Mouse (Mus musculus): ENCODE measurements around the gene Gm10803. TPM values are rescaled to one million over a fixed set of nuclear protein-coding genes. Genes with fewer than 3 reads are reported as not detected.
"Not testable (repeated sequence)": the region's sequence is repeated elsewhere in the genome, so short reads cannot be mapped to it uniquely, and the experiment has no call there.

The Gm10803 gene
- not detected in 2 replicates for polyA plus RNA-seq (2012; rRNA removed)

GRCm38 (mm10) chr2:93560268-93560667 lies at the start of gene Gm10803:
Gene Gm10803 (plus strand): TSS chr2:93560568.
- 92% methylated on average over 2 of the region's 2 CpGs for WGBS
- not testable (repeated sequence) for H3K27ac ChIP-seq (ENCODE audit: insufficient read depth, low read depth, low read length); DNase-seq; H3K27me3 ChIP-seq (replicated peaks; ENCODE audit: control insufficient read depth, insufficient read depth, low read length); H3K4me1 ChIP-seq (ENCODE audit: control insufficient read depth, insufficient read depth, low read length); H3K4me3 ChIP-seq (ENCODE audit: insufficient read depth, low read depth, low read length); H3K36me3 ChIP-seq (ENCODE audit: control insufficient read depth, insufficient read depth, low read length)

- Histone ChIP-seq H3K4me3 (ENCODE audit: insufficient read depth, low read depth, low read length) (no peak overlapping the region), H3K4me1 (ENCODE audit: control insufficient read depth, insufficient read depth, low read length) (no peaks in the 10 kb centered on the region), H3K27me3 (replicated peaks; ENCODE audit: control insufficient read depth, insufficient read depth, low read length) (no peaks in the 10 kb centered on the region), H3K36me3 (ENCODE audit: control insufficient read depth, insufficient read depth, low read length) (no peaks in the 10 kb centered on the region), H3K27ac (ENCODE audit: insufficient read depth, low read depth, low read length) (no peak overlapping the region)
- WGBS: 92% methylated on average over 1 of the region's 1 CpGs
- no peak for DNase-seq
- TF ChIP-seq CTCF (conservative IDR thresholded peaks at IDR 0.05; ENCODE audit: insufficient read depth, insufficient read length, low read depth, low read length) (no peak), POLR2A (IDR thresholded peaks at IDR 0.05; ENCODE audit: low read depth, low read length) (no peak)
These were observed 49.5 kb upstream of the Gm10803 start for GRCm38 (mm10) chr2:93510839-93511238.

GRCm38 (mm10) chr2:93512130-93512529 lies 48.2 kb upstream of the Gm10803 start:
- Histone ChIP-seq H3K27ac (ENCODE audit: insufficient read depth, low read depth, low read length) (no peak overlapping the region), H3K36me3 (ENCODE audit: control insufficient read depth, insufficient read depth, low read length) (no peaks in the 10 kb centered on the region), H3K27me3 (replicated peaks; ENCODE audit: control insufficient read depth, insufficient read depth, low read length) (no peaks in the 10 kb centered on the region), H3K4me1 (ENCODE audit: control insufficient read depth, insufficient read depth, low read length) (no peaks in the 10 kb centered on the region), H3K4me3 (ENCODE audit: insufficient read depth, low read depth, low read length) (no peak overlapping the region)
- 55% methylated on average over 7 of the region's 7 CpGs for WGBS
- DNase-seq: no peak
- TF ChIP-seq CTCF (conservative IDR thresholded peaks at IDR 0.05; ENCODE audit: insufficient read depth, insufficient read length, low read depth, low read length) (no peak), POLR2A (IDR thresholded peaks at IDR 0.05; ENCODE audit: low read depth, low read length) (no peak)

- no peaks in the 10 kb centered on the region for H3K36me3 ChIP-seq (ENCODE audit: control insufficient read depth, insufficient read depth, low read length)
- WGBS: 82% methylated on average over 4 of the region's 4 CpGs
- H3K27me3 ChIP-seq (replicated peaks; ENCODE audit: control insufficient read depth, insufficient read depth, low read length): no peaks in the 10 kb centered on the region
- no peaks in the 10 kb centered on the region for H3K4me1 ChIP-seq (ENCODE audit: control insufficient read depth, insufficient read depth, low read length)
- H3K4me3 ChIP-seq (ENCODE audit: insufficient read depth, low read depth, low read length): no peak overlapping the region
- no peak overlapping the region for H3K27ac ChIP-seq (ENCODE audit: insufficient read depth, low read depth, low read length)
- DNase-seq: no peak
- no peak for TF ChIP-seq CTCF (conservative IDR thresholded peaks at IDR 0.05; ENCODE audit: insufficient read depth, insufficient read length, low read depth, low read length)
- TF ChIP-seq POLR2A (IDR thresholded peaks at IDR 0.05; ENCODE audit: low read depth, low read length): no peak
These were observed 45.1 kb upstream of the Gm10803 start for GRCm38 (mm10) chr2:93515246-93515645.

- Histone ChIP-seq H3K4me1 (ENCODE audit: control insufficient read depth, insufficient read depth, low read length) (no peaks in the 10 kb centered on the region), H3K27ac (ENCODE audit: insufficient read depth, low read depth, low read length) (no peak overlapping the region), H3K4me3 (ENCODE audit: insufficient read depth, low read depth, low read length) (no peak overlapping the region), H3K36me3 (ENCODE audit: control insufficient read depth, insufficient read depth, low read length) (no peaks in the 10 kb centered on the region), H3K27me3 (replicated peaks; ENCODE audit: control insufficient read depth, insufficient read depth, low read length) (no peaks in the 10 kb centered on the region)
- WGBS: 73% methylated on average over 4 of the region's 4 CpGs
- DNase-seq: no peak
- TF ChIP-seq POLR2A (IDR thresholded peaks at IDR 0.05; ENCODE audit: low read depth, low read length): no peak
- TF ChIP-seq CTCF (conservative IDR thresholded peaks at IDR 0.05; ENCODE audit: insufficient read depth, insufficient read length, low read depth, low read length): no peak
These were observed 39.3 kb upstream of the Gm10803 start for GRCm38 (mm10) chr2:93521042-93521441.

- no peak overlapping the region for H3K4me3 ChIP-seq (ENCODE audit: insufficient read depth, low read depth, low read length)
- WGBS: 46% methylated on average over 6 of the region's 6 CpGs
- TF ChIP-seq CTCF (conservative IDR thresholded peaks at IDR 0.05; ENCODE audit: insufficient read depth, insufficient read length, low read depth, low read length): no peak
- no peak for TF ChIP-seq POLR2A (IDR thresholded peaks at IDR 0.05; ENCODE audit: low read depth, low read length)
- H3K27me3 ChIP-seq (replicated peaks; ENCODE audit: control insufficient read depth, insufficient read depth, low read length): no peaks in the 10 kb centered on the region
- H3K27ac ChIP-seq (ENCODE audit: insufficient read depth, low read depth, low read length): no peak overlapping the region
- no peaks in the 10 kb centered on the region for H3K36me3 ChIP-seq (ENCODE audit: control insufficient read depth, insufficient read depth, low read length)
- DNase-seq: no peak
- no peaks in the 10 kb centered on the region for H3K4me1 ChIP-seq (ENCODE audit: control insufficient read depth, insufficient read depth, low read length)
These were observed 38.8 kb upstream of the Gm10803 start for GRCm38 (mm10) chr2:93521571-93521970.

GRCm38 (mm10) chr2:93522005-93522404 lies 38.4 kb upstream of the Gm10803 start:
- 35% methylated on average over 16 of the region's 16 CpGs for WGBS
- Histone ChIP-seq H3K36me3 (ENCODE audit: control insufficient read depth, insufficient read depth, low read length) (no peaks in the 10 kb centered on the region), H3K4me3 (ENCODE audit: insufficient read depth, low read depth, low read length) (no peak overlapping the region), H3K27ac (ENCODE audit: insufficient read depth, low read depth, low read length) (no peak overlapping the region), H3K27me3 (replicated peaks; ENCODE audit: control insufficient read depth, insufficient read depth, low read length) (no peaks in the 10 kb centered on the region), H3K4me1 (ENCODE audit: control insufficient read depth, insufficient read depth, low read length) (no peaks in the 10 kb centered on the region)
- TF ChIP-seq POLR2A (IDR thresholded peaks at IDR 0.05; ENCODE audit: low read depth, low read length): no peak
- TF ChIP-seq CTCF (conservative IDR thresholded peaks at IDR 0.05; ENCODE audit: insufficient read depth, insufficient read length, low read depth, low read length): no peak
- DNase-seq: no peak
